Mouse (Mus musculus): ENCODE data around the gene Tmc6. TPM values are rescaled to one million over a fixed set of nuclear protein-coding genes. Genes with fewer than 3 reads are reported as not detected.
A peak's percentile ranks its signal among the peaks of the same experiment; 100 is the strongest.

Tmc6 gene
- polyA plus RNA-seq, 1 experiment from 2014 or later = 26.3 TPM

DNA sequence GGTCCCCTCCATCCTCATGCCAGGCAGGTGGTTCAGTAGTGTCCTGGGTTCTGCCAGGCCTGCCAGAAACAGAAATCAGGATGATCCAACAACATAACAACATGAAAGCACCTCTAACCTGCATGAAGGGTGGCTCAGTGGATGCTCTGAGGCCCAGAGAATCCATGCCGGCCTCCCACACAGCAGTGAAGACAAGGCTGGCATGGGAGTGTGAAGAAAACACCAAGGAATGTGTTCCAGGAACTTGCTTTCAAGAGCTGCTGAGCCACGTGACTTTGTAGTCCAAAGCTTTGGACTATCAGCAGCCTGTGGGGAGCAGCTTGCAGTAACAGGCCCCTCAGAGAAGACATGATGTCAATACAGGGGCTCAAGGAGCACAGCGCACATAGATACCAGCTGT is 15.7 kb downstream of the Tmc6 start:
- Histone ChIP-seq H3K36me3 (ENCODE audit: control insufficient read depth, insufficient read depth) (peaks cover 63% of the 10 kb centered on the region), H3K4me3 (ENCODE audit: low read depth, low read length) (no peak overlapping the region), H3K4me1 (replicated peaks; ENCODE audit: control insufficient read depth, insufficient read depth, low read length) (no peaks in the 10 kb centered on the region), H3K9ac (ENCODE audit: low read depth, low read length) (no peak overlapping the region), H3K9me3 (ENCODE audit: control insufficient read depth) (no peaks in the 10 kb centered on the region), H3K27ac (ENCODE audit: low read depth, low read length) (no peak overlapping the region), H3K27me3 (replicated peaks; ENCODE audit: control insufficient read depth, insufficient read depth, low read length) (no peaks in the 10 kb centered on the region), H3K4me2 (replicated peaks; ENCODE audit: low read depth) (no peak overlapping the region)
- 82% methylated on average over 3 of the region's 3 CpGs for WGBS
- no peak for TF ChIP-seq CTCF (IDR thresholded peaks at IDR 0.05; ENCODE audit: low read depth)
- ATAC-seq = no peak

DNA sequence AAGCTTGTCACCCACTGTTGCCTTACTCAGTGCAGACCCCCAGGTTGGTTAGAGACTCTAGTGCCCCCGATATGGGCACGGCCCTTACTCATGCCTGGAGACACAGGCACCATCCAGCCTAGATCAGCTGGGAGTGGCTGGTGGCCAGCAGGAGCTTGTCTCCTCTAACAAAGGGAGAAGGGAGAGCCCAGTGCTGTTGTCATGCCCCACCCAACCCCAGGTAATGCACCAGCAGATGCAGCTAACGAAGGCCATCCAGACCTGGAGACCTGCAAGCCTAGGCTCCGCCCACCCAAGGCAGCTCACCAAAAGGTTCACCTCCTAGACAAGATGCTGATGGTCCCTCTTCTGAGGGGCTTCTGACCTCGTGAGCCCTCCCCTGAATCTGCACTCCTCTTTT is 16.6 kb downstream of the Tmc6 start:
- Histone ChIP-seq H3K4me2 (replicated peaks; ENCODE audit: low read depth) (no peak overlapping the region), H3K27me3 (replicated peaks; ENCODE audit: control insufficient read depth, insufficient read depth, low read length) (no peaks in the 10 kb centered on the region), H3K4me3 (ENCODE audit: low read depth, low read length) (no peak overlapping the region), H3K9me3 (ENCODE audit: control insufficient read depth) (no peaks in the 10 kb centered on the region), H3K9ac (ENCODE audit: low read depth, low read length) (no peak overlapping the region), H3K36me3 (ENCODE audit: control insufficient read depth, insufficient read depth) (peaks cover 65% of the 10 kb centered on the region), H3K4me1 (replicated peaks; ENCODE audit: control insufficient read depth, insufficient read depth, low read length) (no peaks in the 10 kb centered on the region), H3K27ac (ENCODE audit: low read depth, low read length) (no peak overlapping the region)
- 85% methylated on average over 5 of the region's 5 CpGs for WGBS
- ATAC-seq = no peak
- TF ChIP-seq CTCF (IDR thresholded peaks at IDR 0.05; ENCODE audit: low read depth) = no peak

DNA sequence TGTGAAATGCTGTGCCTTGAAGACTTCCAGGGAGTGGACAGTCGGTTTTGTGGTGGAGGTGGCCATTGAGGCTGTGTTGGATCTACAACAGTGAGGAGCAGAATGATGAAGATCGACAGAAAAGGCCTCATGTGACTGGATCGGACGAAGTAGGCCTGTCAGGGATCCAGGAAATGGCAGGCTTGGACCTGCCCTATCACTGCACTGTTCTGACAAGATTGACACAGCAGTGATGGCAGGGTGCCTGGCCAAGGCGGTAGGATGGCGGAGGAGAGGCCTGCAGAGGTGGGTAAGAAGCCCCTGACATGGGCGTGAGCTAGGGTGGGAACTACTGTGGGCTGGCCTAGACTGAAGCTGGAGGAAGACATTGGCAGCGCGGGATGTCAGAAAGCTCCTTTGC is 17.7 kb downstream of the Tmc6 start:
- no peak for ATAC-seq
- H3K27me3 ChIP-seq (replicated peaks; ENCODE audit: control insufficient read depth, insufficient read depth, low read length) = no peaks in the 10 kb centered on the region
- no peaks in the 10 kb centered on the region for H3K4me1 ChIP-seq (replicated peaks; ENCODE audit: control insufficient read depth, insufficient read depth, low read length)
- no peak for TF ChIP-seq CTCF (IDR thresholded peaks at IDR 0.05; ENCODE audit: low read depth)
- no peak overlapping the region for H3K4me3 ChIP-seq (ENCODE audit: low read depth, low read length)
- H3K9me3 ChIP-seq (ENCODE audit: control insufficient read depth) = no peaks in the 10 kb centered on the region
- peak overlapping the region; percentile 35; the same call in 1 of the 2 replicates for H3K27ac ChIP-seq (ENCODE audit: low read depth, low read length)
- H3K36me3 ChIP-seq (ENCODE audit: control insufficient read depth, insufficient read depth) = peaks cover 68% of the 10 kb centered on the region
- H3K9ac ChIP-seq (ENCODE audit: low read depth, low read length) = no peak overlapping the region
- H3K4me2 ChIP-seq (replicated peaks; ENCODE audit: low read depth) = no peak overlapping the region
- WGBS = 87% methylated on average over 9 of the region's 9 CpGs

DNA sequence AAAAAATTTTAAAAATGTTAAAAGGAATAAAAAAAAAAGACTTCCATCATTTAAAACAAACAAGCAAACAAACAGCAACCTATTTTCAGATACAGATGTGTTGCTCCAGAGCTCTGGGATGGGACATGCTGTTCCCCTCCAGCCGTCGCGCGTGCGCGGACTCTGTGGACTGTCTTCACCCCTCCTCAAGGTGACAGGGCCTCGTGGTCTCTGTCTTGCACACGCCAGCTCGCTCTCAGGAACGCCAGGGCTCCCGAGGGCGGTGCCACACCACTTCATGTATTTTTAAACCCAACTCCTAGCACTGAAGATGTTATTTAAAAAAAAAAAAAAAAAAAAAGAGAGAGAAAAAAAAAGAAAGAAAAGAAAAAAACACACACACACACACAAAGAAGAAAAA is 19.8 kb downstream of the Tmc6 start:
- H3K27ac ChIP-seq (ENCODE audit: low read depth, low read length) = no peak overlapping the region
- H3K36me3 ChIP-seq (ENCODE audit: control insufficient read depth, insufficient read depth) = peaks cover 83% of the 10 kb centered on the region
- 82% methylated on average over 12 of the region's 12 CpGs for WGBS

DNA sequence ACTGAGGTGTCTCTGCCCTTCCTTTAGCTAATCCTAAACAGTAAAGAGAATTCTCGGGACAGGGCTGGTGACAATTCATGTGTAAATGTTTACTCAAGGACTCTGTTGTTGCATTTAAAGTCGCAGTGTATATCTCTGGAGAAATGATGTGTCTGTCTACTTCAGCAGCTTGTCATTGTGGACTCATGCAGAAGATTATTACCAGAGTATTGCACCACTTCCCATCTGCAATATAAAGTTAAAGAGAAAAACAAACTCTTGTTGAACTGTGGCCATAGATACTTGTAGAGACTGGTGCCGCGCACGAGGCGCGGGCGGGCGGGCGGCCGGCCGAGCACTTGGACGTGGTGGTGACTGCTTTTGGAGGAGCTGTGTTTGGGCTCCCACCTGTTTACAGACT is 20.2 kb downstream of the Tmc6 start:
- WGBS = 78% methylated on average over 13 of the region's 13 CpGs
- Histone ChIP-seq H3K9me3 (ENCODE audit: control insufficient read depth) (no peaks in the 10 kb centered on the region), H3K36me3 (ENCODE audit: control insufficient read depth, insufficient read depth) (peaks cover 84% of the 10 kb centered on the region), H3K9ac (ENCODE audit: low read depth, low read length) (no peak overlapping the region), H3K4me1 (replicated peaks; ENCODE audit: control insufficient read depth, insufficient read depth, low read length) (no peaks in the 10 kb centered on the region), H3K4me2 (replicated peaks; ENCODE audit: low read depth) (no peak overlapping the region), H3K27me3 (replicated peaks; ENCODE audit: control insufficient read depth, insufficient read depth, low read length) (no peaks in the 10 kb centered on the region), H3K27ac (ENCODE audit: low read depth, low read length) (no peak overlapping the region), H3K4me3 (ENCODE audit: low read depth, low read length) (no peak overlapping the region)
- TF ChIP-seq CTCF (IDR thresholded peaks at IDR 0.05; ENCODE audit: low read depth) = no peak
- ATAC-seq = no peak

More for the DNA sequence above, 19.8 kb downstream of the Tmc6 start:
- no peak for TF ChIP-seq CTCF (IDR thresholded peaks at IDR 0.05; ENCODE audit: low read depth)
- H3K4me3 ChIP-seq (ENCODE audit: low read depth, low read length) = no peak overlapping the region
- no peak overlapping the region for H3K9ac ChIP-seq (ENCODE audit: low read depth, low read length)
- no peaks in the 10 kb centered on the region for H3K27me3 ChIP-seq (replicated peaks; ENCODE audit: control insufficient read depth, insufficient read depth, low read length)
- H3K4me1 ChIP-seq (replicated peaks; ENCODE audit: control insufficient read depth, insufficient read depth, low read length) = no peaks in the 10 kb centered on the region
- H3K4me2 ChIP-seq (replicated peaks; ENCODE audit: low read depth) = no peak overlapping the region
- ATAC-seq = no peak
- no peaks in the 10 kb centered on the region for H3K9me3 ChIP-seq (ENCODE audit: control insufficient read depth)

- no peak for TF ChIP-seq CTCF (IDR thresholded peaks at IDR 0.05; ENCODE audit: low read depth)
- no peak for ATAC-seq
- H3K4me1 ChIP-seq (replicated peaks; ENCODE audit: control insufficient read depth, insufficient read depth, low read length) = no peaks in the 10 kb centered on the region
- H3K27me3 ChIP-seq (replicated peaks; ENCODE audit: control insufficient read depth, insufficient read depth, low read length) = no peaks in the 10 kb centered on the region
- H3K27ac ChIP-seq (ENCODE audit: low read depth, low read length) = peak overlapping the region; percentile 35; the same call in 1 of the 2 replicates
- no peak overlapping the region for H3K4me3 ChIP-seq (ENCODE audit: low read depth, low read length)
- no peaks in the 10 kb centered on the region for H3K9me3 ChIP-seq (ENCODE audit: control insufficient read depth)
- no peak overlapping the region for H3K9ac ChIP-seq (ENCODE audit: low read depth, low read length)
- H3K4me2 ChIP-seq (replicated peaks; ENCODE audit: low read depth) = no peak overlapping the region
- 93% methylated on average over 26 of the region's 26 CpGs for WGBS
- H3K36me3 ChIP-seq (ENCODE audit: control insufficient read depth, insufficient read depth) = peaks cover 84% of the 10 kb centered on the region
Measured at GRCm38 (mm10) chr11:117760374-117761119, 21.5 kb downstream of the Tmc6 start.
